Mouse (Mus musculus): ENCODE measurements around the gene Tnfrsf18. TPM values are rescaled to one million over a fixed set of nuclear protein-coding genes. Genes with fewer than 3 reads are reported as not detected.

The Tnfrsf18 gene
- polyA plus RNA-seq, 1 experiment: not detected

DNA sequence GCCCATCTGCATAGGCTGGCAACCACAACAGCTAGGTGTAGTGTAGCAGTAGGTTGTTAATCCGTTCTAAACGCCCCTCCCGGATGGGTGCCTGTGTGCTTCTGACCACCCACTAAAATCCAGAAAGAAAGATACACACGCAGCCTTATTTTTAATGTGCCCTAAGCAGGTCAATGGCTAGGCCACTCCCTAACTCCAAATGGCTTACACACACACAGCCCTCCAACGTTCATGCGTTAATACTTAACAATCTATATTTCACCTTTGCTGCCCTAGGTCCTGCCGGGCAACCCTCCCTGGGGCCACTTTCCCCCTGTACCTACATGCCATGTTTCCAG is 5.3 kb downstream of the Tnfrsf18 start:
- H3K36me3 ChIP-seq (ENCODE audit: control insufficient read depth): no peaks in the 10 kb centered on the region
- H3K4me1 ChIP-seq (ENCODE audit: control insufficient read depth): no peaks in the 10 kb centered on the region
- TF ChIP-seq GATA1 (IDR thresholded peaks at IDR 0.05; ENCODE audit: low read length) (no peak), TAL1 (IDR thresholded peaks at IDR 0.05; ENCODE audit: low read length) (no peak)
- H3K27me3 ChIP-seq (ENCODE audit: control insufficient read depth): peaks cover 24% of the 10 kb centered on the region
- H3K4me3 ChIP-seq (replicated peaks): peak overlapping the region; percentile 47
- H3K9me3 ChIP-seq (ENCODE audit: control insufficient read depth, low read length): no peaks in the 10 kb centered on the region

DNA sequence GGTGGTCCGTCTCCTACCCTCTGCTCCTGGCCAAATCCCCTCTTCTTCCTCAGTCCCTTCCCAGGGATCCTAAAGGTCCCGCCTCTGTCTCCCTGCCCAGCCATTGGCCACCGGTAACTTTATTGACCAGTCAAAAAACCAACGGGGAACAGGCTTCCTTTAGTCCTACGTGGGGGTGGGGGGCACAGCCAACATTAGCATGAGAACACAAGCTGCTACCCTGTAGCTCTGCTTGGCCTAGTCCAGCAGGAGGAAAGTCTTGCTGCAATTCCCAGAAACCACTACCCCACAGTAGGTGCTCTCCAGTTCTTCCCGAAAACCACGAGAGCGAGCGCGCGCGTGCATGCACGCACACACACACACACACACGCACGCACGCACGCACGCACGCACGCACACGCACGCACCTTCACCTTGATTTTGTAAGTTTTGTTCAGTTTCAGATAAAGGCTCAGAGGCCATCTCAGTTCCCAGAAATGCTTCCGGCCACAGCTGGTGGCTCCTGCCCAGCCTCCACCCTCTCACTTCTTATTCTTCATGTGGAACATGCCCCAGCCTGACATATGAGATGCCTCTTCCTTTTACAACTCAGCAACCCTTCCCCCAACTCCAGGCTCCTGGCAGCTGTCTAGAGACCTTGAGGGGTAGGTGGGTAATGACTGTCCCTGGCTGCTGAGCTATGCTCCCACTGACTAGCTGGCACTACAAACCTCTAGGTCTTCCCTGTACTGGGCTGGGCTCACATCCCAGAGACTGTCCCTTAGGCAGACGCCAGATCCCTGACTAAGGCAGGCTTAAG is 5.8 kb downstream of the Tnfrsf18 start:
- Histone ChIP-seq H3K27me3 (ENCODE audit: control insufficient read depth) (peaks cover 26% of the 10 kb centered on the region), H3K36me3 (ENCODE audit: control insufficient read depth) (no peaks in the 10 kb centered on the region), H3K4me3 (replicated peaks) (peak overlapping the region; percentile 47), H3K9me3 (ENCODE audit: control insufficient read depth, low read length) (no peaks in the 10 kb centered on the region), H3K4me1 (ENCODE audit: control insufficient read depth) (no peaks in the 10 kb centered on the region)
- TF ChIP-seq TAL1 (IDR thresholded peaks at IDR 0.05; ENCODE audit: low read length) (no peak), GATA1 (IDR thresholded peaks at IDR 0.05; ENCODE audit: low read length) (no peak)

DNA sequence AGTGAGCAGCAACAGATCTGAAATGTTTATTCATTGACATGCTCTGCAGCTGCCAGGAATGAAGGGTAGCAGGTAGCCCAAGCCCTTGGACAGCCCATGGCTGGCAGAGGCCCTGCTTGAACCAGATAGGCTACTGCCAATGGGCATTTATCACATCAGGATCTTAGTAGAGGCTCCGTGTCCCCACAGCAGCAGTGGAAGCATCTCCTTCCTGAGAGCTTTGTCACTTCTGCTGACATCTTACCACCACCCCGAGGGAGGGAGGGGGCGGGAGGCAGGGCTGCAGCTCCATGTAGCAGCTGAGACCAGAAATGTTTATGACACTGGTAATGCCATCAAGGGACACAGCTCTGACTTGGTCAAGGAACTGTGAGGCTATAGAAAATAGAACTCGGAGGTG is 6.9 kb downstream of the Tnfrsf18 start:
- H3K4me3 ChIP-seq (replicated peaks): no peak overlapping the region
- no peak for TF ChIP-seq TAL1 (IDR thresholded peaks at IDR 0.05; ENCODE audit: low read length)
- no peak for TF ChIP-seq GATA1 (IDR thresholded peaks at IDR 0.05; ENCODE audit: low read length)
- no peaks in the 10 kb centered on the region for H3K4me1 ChIP-seq (ENCODE audit: control insufficient read depth)
- H3K27me3 ChIP-seq (ENCODE audit: control insufficient read depth): peaks cover 26% of the 10 kb centered on the region
- H3K36me3 ChIP-seq (ENCODE audit: control insufficient read depth): no peaks in the 10 kb centered on the region
- H3K9me3 ChIP-seq (ENCODE audit: control insufficient read depth, low read length): no peaks in the 10 kb centered on the region

DNA sequence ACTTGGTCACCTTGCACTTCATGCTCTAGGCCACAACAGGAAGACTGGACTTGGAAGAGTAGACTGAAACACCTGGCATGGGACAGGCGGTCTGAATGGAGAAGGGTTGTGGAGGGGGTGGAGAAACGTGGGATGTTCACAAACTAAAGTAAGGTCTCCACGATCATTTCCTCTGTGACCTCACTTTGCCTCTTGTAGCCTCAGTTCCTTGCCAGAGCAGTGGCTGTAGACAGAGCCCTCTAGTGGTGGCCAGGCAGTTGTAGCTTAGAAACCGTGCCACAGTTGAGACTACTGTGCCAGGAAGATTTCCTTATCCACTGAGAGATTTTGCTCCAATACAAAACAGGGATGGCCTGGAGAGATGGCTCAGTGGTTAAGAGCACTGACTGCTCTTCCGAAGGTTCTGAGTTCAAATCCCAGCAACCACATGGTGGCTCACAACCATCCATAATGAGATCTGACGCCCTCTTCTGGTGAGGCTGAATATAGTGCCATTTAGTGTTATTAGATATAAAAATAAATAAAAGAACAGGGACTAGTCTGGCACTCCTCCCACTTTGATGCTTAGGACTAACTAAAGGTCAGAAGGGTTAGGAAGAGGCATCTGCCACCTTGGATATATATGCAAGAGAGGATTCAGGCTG is 7.6 kb downstream of the Tnfrsf18 start:
- Histone ChIP-seq H3K36me3 (ENCODE audit: control insufficient read depth) (no peaks in the 10 kb centered on the region), H3K4me1 (ENCODE audit: control insufficient read depth) (no peaks in the 10 kb centered on the region), H3K27me3 (ENCODE audit: control insufficient read depth) (peaks cover 26% of the 10 kb centered on the region), H3K9me3 (ENCODE audit: control insufficient read depth, low read length) (no peaks in the 10 kb centered on the region), H3K4me3 (replicated peaks) (no peak overlapping the region)
- TF ChIP-seq GATA1 (IDR thresholded peaks at IDR 0.05; ENCODE audit: low read length) (no peak), TAL1 (IDR thresholded peaks at IDR 0.05; ENCODE audit: low read length) (no peak)

DNA sequence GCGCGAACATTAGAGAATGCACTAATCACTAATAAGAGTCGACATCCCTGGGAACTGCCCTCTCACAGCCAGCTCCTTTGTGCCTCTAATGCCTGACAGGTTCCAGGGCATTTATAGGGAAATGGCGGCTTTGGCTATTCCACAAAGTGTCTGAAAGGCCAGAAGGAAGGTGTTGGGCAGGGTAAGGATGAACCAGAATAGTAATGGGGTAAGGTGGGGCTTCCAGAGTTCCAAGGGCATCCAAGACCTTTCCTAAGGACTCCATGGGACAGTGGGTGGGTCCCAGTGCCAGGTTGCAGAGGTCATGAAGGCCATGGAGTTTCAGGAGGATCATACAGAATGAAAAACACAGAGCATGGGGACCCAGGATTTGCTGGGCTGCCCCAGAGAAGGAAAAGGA is 8.3 kb downstream of the Tnfrsf18 start:
- H3K4me1 ChIP-seq (ENCODE audit: control insufficient read depth): no peaks in the 10 kb centered on the region
- TF ChIP-seq TAL1 (IDR thresholded peaks at IDR 0.05; ENCODE audit: low read length): no peak
- no peak for TF ChIP-seq GATA1 (IDR thresholded peaks at IDR 0.05; ENCODE audit: low read length)
- H3K36me3 ChIP-seq (ENCODE audit: control insufficient read depth): no peaks in the 10 kb centered on the region

DNA sequence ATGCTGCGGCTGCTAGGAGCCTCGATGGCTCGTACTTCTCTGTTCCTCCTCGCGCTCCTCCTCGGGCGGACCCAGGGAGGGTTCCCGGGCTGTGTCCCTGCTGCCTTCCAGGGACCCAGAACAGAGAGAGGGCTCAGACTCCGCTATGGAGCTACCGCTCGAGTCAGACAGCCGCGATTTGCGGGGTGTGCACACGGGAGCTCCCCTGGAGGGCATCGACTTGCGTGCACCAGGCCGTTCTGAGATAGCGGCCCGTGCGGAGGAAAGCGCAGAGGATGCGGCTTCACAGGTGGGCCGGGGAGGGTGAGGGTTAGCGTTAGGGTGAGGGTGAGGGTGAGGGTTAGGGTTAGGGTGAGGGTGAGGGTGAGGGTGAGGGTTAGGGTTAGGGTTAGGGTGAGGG is 8.9 kb downstream of the Tnfrsf18 start:
- no peaks in the 10 kb centered on the region for H3K4me1 ChIP-seq (ENCODE audit: control insufficient read depth)
- no peaks in the 10 kb centered on the region for H3K36me3 ChIP-seq (ENCODE audit: control insufficient read depth)
- peaks cover 26% of the 10 kb centered on the region for H3K27me3 ChIP-seq (ENCODE audit: control insufficient read depth)
- no peaks in the 10 kb centered on the region for H3K9me3 ChIP-seq (ENCODE audit: control insufficient read depth, low read length)
- no peak overlapping the region for H3K4me3 ChIP-seq (replicated peaks)
- no peak for TF ChIP-seq GATA1 (IDR thresholded peaks at IDR 0.05; ENCODE audit: low read length)
- TF ChIP-seq TAL1 (IDR thresholded peaks at IDR 0.05; ENCODE audit: low read length): no peak

More for the DNA sequence above, 8.3 kb downstream of the Tnfrsf18 start:
- H3K27me3 ChIP-seq (ENCODE audit: control insufficient read depth): peaks cover 26% of the 10 kb centered on the region
- no peak overlapping the region for H3K4me3 ChIP-seq (replicated peaks)
- no peaks in the 10 kb centered on the region for H3K9me3 ChIP-seq (ENCODE audit: control insufficient read depth, low read length)

DNA sequence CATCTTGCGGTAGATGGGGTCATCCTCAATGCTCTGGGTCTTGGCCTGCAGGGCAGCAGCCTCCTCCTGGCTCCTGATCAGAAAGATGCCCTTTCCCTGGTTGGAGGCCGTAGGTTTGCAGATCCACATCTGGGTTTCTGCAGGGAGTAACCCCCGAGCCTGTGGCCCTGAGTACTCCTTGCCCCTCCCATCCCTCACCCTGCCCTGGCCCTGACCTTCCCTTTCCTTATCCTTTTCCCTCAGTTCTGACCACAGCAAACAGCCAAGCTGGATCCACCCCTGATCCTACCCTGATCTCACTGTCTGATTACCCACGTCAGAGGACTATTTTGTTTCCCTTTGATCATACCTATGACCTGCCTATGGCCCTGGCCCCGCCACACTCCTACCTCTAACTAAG is 18.8 kb downstream of the Tnfrsf18 start:
- TF ChIP-seq TAL1 (IDR thresholded peaks at IDR 0.05; ENCODE audit: low read length): no peak
- TF ChIP-seq GATA1 (IDR thresholded peaks at IDR 0.05; ENCODE audit: low read length): no peak
- no peaks in the 10 kb centered on the region for H3K4me1 ChIP-seq (ENCODE audit: control insufficient read depth)
- H3K4me3 ChIP-seq (replicated peaks): no peak overlapping the region
- H3K36me3 ChIP-seq (ENCODE audit: control insufficient read depth): no peaks in the 10 kb centered on the region; the same call in 1 of the 2 replicates
- no peaks in the 10 kb centered on the region for H3K27me3 ChIP-seq (ENCODE audit: control insufficient read depth)
- H3K9me3 ChIP-seq (ENCODE audit: control insufficient read depth, low read length): no peaks in the 10 kb centered on the region

DNA sequence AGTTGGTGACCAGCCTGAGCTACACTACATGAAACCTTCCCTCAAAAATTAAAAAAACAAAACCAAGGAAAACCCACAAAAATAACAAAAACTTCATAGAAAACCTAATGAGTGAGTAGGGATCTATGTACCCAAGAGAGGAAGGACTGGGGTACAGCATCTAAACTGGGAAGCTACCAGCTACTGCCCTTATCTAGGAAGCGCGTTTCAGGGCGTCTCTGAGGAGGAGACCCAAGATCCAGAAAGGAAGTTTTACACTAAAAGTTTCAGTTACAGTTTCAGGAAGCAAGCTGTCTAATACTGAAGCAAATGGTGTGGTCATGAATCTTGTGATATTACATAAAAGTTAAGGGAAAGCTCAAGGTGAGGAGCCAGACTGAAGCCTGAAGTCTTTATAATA is 23.8 kb downstream of the Tnfrsf18 start:
- H3K9me3 ChIP-seq (ENCODE audit: control insufficient read depth, low read length): no peaks in the 10 kb centered on the region
- no peaks in the 10 kb centered on the region for H3K4me1 ChIP-seq (ENCODE audit: control insufficient read depth)
- no peaks in the 10 kb centered on the region for H3K36me3 ChIP-seq (ENCODE audit: control insufficient read depth)
- H3K4me3 ChIP-seq (replicated peaks): no peak overlapping the region
- no peaks in the 10 kb centered on the region for H3K27me3 ChIP-seq (ENCODE audit: control insufficient read depth)
- TF ChIP-seq GATA1 (IDR thresholded peaks at IDR 0.05; ENCODE audit: low read length): no peak
- TF ChIP-seq TAL1 (IDR thresholded peaks at IDR 0.05; ENCODE audit: low read length): no peak

DNA sequence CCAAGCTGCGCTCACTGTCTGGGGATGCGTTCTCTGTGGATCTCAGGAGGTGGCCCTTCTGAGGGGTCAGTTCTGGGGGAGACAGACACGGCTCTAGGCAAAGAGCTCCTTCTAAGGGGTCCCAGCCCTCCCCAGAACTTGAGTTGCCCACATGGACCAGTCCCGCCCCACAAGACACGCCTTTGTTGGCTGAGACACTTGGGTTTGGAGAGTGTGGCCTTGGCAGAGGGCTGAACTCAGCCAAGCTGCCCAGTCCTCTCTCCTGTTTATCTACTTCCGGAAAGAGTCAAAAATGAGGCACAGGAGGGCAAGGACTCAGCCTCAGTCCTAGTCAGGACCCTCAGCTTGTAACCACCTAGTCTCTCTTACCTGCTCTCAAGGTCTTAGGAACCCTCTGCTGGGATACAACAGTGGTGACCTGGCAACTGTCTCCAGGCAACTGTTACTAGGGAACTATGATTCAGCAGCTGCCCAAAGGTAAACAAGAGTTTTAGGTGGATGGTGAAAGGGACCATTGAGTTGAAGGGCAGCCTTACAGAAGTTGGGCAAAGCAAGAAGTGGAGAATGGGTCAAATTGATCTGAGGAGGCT is 24.5 kb downstream of the Tnfrsf18 start:
- Histone ChIP-seq H3K4me1 (ENCODE audit: control insufficient read depth) (no peaks in the 10 kb centered on the region), H3K27me3 (ENCODE audit: control insufficient read depth) (no peaks in the 10 kb centered on the region), H3K36me3 (ENCODE audit: control insufficient read depth) (no peaks in the 10 kb centered on the region), H3K4me3 (replicated peaks) (no peak overlapping the region), H3K9me3 (ENCODE audit: control insufficient read depth, low read length) (no peaks in the 10 kb centered on the region)
- TF ChIP-seq TAL1 (IDR thresholded peaks at IDR 0.05; ENCODE audit: low read length) (no peak), GATA1 (IDR thresholded peaks at IDR 0.05; ENCODE audit: low read length) (no peak)

Data from erythroblast, embryonic 14.5 days (primary cell).